Mouse (Mus musculus) embryonic facial prominence, embryonic 15.5 days (tissue): ENCODE results near the gene Srf. TPM values are rescaled to one million over a fixed set of nuclear protein-coding genes. Genes with fewer than 3 reads are reported as not detected.

Source experiments
- ATAC-seq: fragments of 200-750 bp; cut with Nextera tagmentation; 2 replicates; pipeline ENCODE4 v1.8.0; 2017; ENCODE audit warnings: low read depth, moderate TSS enrichment; ENCODE audit not compliant: insufficient number of reproducible peaks, low FRiP score, low TSS enrichment
- H3K27ac ChIP-seq: fragments of 300-500 bp; sonication (generic); replicated peaks from 2 replicates; pipeline ENCODE4 v1.5.1; 2015; ENCODE audit warnings: mild to moderate bottlenecking, inconsistent platforms
- H3K27me3 ChIP-seq: fragments of 300-500 bp; sonication (generic); 2 replicates; pipeline ENCODE4 v1.6.1; 2015; ENCODE audit warnings: inconsistent platforms
- H3K36me3 ChIP-seq: fragments of 300-500 bp; sonication (generic); 2 replicates; pipeline ENCODE4 v1.6.1; 2015; ENCODE audit warnings: mild to moderate bottlenecking, inconsistent platforms
- H3K4me1 ChIP-seq: fragments of 300-500 bp; sonication (generic); 2 replicates; pipeline ENCODE4 v1.6.1; 2015; ENCODE audit warnings: inconsistent platforms
- H3K4me2 ChIP-seq: fragments of 300-500 bp; sonication (generic); replicated peaks from 2 replicates; pipeline ENCODE4 v1.6.1; 2015; ENCODE audit warnings: mild to moderate bottlenecking, inconsistent platforms
- H3K4me3 ChIP-seq: fragments of 300-500 bp; sonication (generic); replicated peaks from 2 replicates; pipeline ENCODE4 v1.5.1; 2015; ENCODE audit warnings: mild to moderate bottlenecking, inconsistent platforms
- H3K9ac ChIP-seq: fragments of 300-500 bp; sonication (generic); 2 replicates; pipeline ENCODE4 v1.6.1; 2015; ENCODE audit warnings: inconsistent platforms
- H3K9me3 ChIP-seq: fragments of 300-500 bp; sonication (generic); replicated peaks from 2 replicates; pipeline ENCODE4 v1.6.1; 2016; ENCODE audit warnings: inconsistent platforms
- WGBS: fragments of 180-500 bp; shearing (Covaris S2); methylation state at CpG from one replicate; pipeline ENCODE4 v1.1.7; 2015; 5-methylcytosine and 5-hydroxymethylcytosine counted together
- polyA plus RNA-seq: library from polyadenylated mRNA; unstranded; fragments of >200 nt; fragmentation: Nextera tagmentation; extraction: Ambion mirVana; gene quantifications from 2 replicates; pipeline ENCODE4 v1.2.1, GENCODE M21; 2015

The Srf gene
- 8.6 and 8.8 TPM in 2 replicates for polyA plus RNA-seq

- Histone ChIP-seq H3K4me2 (peak within 1 kb of the TSS; percentile 79), H3K4me1 (peaks cover 42% of the 10 kb centered on the region), H3K36me3 (peaks cover 15% of the 10 kb centered on the region), H3K4me3 (peak within 1 kb of the TSS; percentile 96), H3K27me3 (no peaks in the 10 kb centered on the region), H3K9ac (peak within 1 kb of the TSS; percentile 100), H3K27ac (peak within 1 kb of the TSS; percentile 97), H3K9me3 (no peaks in the 10 kb centered on the region)
- peak; percentile 93 for ATAC-seq
- WGBS: under 1% methylated on average over 74 of the region's 87 CpGs
Measured at GRCm38 (mm10) chr17:46555673-46556583, at the start of gene Srf. TSS of gene Srf (minus strand) at chr17:46556175.

GRCm38 (mm10) chr17:46605126-46605525 lies 49.2 kb upstream of the Srf start:
- H3K4me2 ChIP-seq: no peak overlapping the region
- H3K36me3 ChIP-seq: no peaks in the 10 kb centered on the region
- no peak overlapping the region for H3K4me3 ChIP-seq
- WGBS: 66% methylated on average over 5 of the region's 5 CpGs
- ATAC-seq: no peak
- H3K27ac ChIP-seq: peak overlapping the region; percentile 13; the same call in 1 of the 2 replicates
- peaks cover 62% of the 10 kb centered on the region for H3K4me1 ChIP-seq
- no peaks in the 10 kb centered on the region for H3K27me3 ChIP-seq
- no peak overlapping the region for H3K9ac ChIP-seq
- no peaks in the 10 kb centered on the region for H3K9me3 ChIP-seq

DNA sequence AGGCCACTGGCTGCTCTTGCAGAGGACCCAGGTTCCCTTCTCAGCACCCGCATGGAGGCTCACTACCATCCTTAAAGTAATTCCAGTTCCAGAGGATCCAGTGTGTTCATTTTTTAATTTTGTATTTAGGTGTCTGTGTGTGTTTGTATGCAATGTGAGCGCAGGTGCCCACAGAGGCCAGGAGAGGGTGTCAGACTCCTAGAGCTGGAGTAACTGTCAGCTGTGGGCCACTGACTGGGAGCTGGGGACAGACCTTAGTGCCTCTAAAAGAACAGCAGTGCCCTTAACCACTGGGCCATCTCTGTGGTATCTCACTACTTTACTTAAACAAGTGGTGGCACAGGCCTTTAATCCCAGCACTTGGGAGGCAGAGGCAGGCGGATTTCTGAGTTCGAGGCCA lies 47.3 kb upstream of the Srf start:
- ATAC-seq: no peak
- WGBS: 91% methylated on average over 4 of the region's 4 CpGs
- H3K27ac ChIP-seq: peak overlapping the region; percentile 77
- H3K9ac ChIP-seq: no peak overlapping the region
- no peaks in the 10 kb centered on the region for H3K9me3 ChIP-seq
- no peak overlapping the region for H3K4me2 ChIP-seq
- no peak overlapping the region for H3K4me3 ChIP-seq
- peaks cover 54% of the 10 kb centered on the region for H3K4me1 ChIP-seq
- H3K27me3 ChIP-seq: no peaks in the 10 kb centered on the region
- H3K36me3 ChIP-seq: no peaks in the 10 kb centered on the region

DNA sequence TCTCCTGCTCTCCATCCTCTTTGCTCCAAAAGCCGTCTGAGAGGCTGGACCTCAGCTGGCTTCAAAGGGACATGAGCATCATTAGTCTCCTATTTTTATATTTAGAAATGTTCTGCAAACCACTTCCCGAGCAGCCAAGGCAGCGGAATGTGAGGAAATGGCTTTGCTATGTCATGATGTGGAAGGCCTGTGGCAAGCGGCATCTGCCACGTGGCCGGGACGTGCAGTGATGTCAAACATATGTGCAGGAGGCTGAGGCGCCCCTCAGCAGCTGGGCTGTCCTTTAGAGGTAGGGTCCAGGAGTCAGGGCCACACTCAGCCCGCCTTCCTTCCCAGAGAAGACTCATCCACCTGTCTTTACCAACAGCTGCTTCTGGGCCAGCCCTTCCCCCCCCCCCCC lies 46.2 kb upstream of the Srf start:
- H3K4me3 ChIP-seq: no peak overlapping the region
- peaks cover 47% of the 10 kb centered on the region for H3K4me1 ChIP-seq
- no peaks in the 10 kb centered on the region for H3K27me3 ChIP-seq
- WGBS: 26% methylated on average over 9 of the region's 9 CpGs
- H3K9ac ChIP-seq: no peak overlapping the region
- H3K4me2 ChIP-seq: 0 out of 2 replicates have a peak overlapping the region, but pooled peaks have one; percentile 24
- no peaks in the 10 kb centered on the region for H3K9me3 ChIP-seq
- H3K36me3 ChIP-seq: no peaks in the 10 kb centered on the region
- peak; percentile 65 for ATAC-seq
- peak overlapping the region; percentile 77 for H3K27ac ChIP-seq

- Histone ChIP-seq H3K27ac (no peak overlapping the region), H3K9me3 (no peaks in the 10 kb centered on the region), H3K27me3 (no peaks in the 10 kb centered on the region), H3K36me3 (0 out of 2 replicates have a peak, but pooled peaks cover 4% of the 10 kb centered on the region), H3K4me2 (no peak overlapping the region), H3K4me1 (peaks cover 37% of the 10 kb centered on the region), H3K9ac (no peak overlapping the region), H3K4me3 (no peak overlapping the region)
- ATAC-seq: no peak
- 97% methylated on average over 2 of the region's 2 CpGs for WGBS
Measured at GRCm38 (mm10) chr17:46600569-46600968, 44.6 kb upstream of the Srf start.

- Histone ChIP-seq H3K4me2 (no peak overlapping the region), H3K9me3 (no peaks in the 10 kb centered on the region), H3K27me3 (no peaks in the 10 kb centered on the region), H3K4me3 (no peak overlapping the region), H3K27ac (no peak overlapping the region), H3K4me1 (peaks cover 39% of the 10 kb centered on the region), H3K36me3 (0 out of 2 replicates have a peak, but pooled peaks cover 4% of the 10 kb centered on the region), H3K9ac (no peak overlapping the region)
- ATAC-seq: no peak
- WGBS: 73% methylated on average over 4 of the region's 4 CpGs
Measured at GRCm38 (mm10) chr17:46598963-46599362, 43.0 kb upstream of the Srf start.

DNA sequence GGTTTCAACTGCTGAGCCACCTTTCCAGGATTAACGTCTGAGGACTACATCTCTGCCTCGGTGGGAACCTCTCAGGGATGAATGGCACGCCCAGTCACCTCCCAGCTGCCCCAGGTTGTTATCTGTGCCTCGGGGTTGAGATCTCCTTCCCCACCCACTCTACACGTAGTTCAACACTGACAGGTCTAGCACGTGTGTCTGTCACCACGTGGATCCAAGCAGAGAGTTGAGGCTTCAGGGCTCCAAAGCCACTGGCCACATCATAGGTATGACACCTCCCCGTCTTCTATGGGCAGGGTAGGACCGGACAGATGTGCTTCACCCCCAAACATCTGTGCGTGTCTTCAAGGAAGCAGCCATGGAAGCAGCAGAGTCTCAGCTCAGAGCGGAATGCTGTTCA lies 42.0 kb upstream of the Srf start:
- H3K4me3 ChIP-seq: no peak overlapping the region
- 0 out of 2 replicates have a peak, but pooled peaks cover 4% of the 10 kb centered on the region for H3K36me3 ChIP-seq
- 85% methylated on average over 11 of the region's 11 CpGs for WGBS
- ATAC-seq: no peak
- no peak overlapping the region for H3K9ac ChIP-seq
- peaks cover 45% of the 10 kb centered on the region for H3K4me1 ChIP-seq
- H3K9me3 ChIP-seq: no peaks in the 10 kb centered on the region
- no peak overlapping the region for H3K4me2 ChIP-seq
- H3K27ac ChIP-seq: no peak overlapping the region
- no peaks in the 10 kb centered on the region for H3K27me3 ChIP-seq

- peaks cover 41% of the 10 kb centered on the region for H3K4me1 ChIP-seq
- peak overlapping the region; percentile 27; the same call in 1 of the 2 replicates for H3K4me2 ChIP-seq
- peaks cover 4% of the 10 kb centered on the region for H3K36me3 ChIP-seq
- no peaks in the 10 kb centered on the region for H3K27me3 ChIP-seq
- no peak overlapping the region for H3K9ac ChIP-seq
- no peaks in the 10 kb centered on the region for H3K9me3 ChIP-seq
- 64% methylated on average over 6 of the region's 6 CpGs for WGBS
- H3K27ac ChIP-seq: peak overlapping the region; percentile 89
- ATAC-seq: no peak
- 0 out of 2 replicates have a peak overlapping the region, but pooled peaks have one; percentile 7 for H3K4me3 ChIP-seq
Measured at GRCm38 (mm10) chr17:46595336-46595735, 39.4 kb upstream of the Srf start.

DNA sequence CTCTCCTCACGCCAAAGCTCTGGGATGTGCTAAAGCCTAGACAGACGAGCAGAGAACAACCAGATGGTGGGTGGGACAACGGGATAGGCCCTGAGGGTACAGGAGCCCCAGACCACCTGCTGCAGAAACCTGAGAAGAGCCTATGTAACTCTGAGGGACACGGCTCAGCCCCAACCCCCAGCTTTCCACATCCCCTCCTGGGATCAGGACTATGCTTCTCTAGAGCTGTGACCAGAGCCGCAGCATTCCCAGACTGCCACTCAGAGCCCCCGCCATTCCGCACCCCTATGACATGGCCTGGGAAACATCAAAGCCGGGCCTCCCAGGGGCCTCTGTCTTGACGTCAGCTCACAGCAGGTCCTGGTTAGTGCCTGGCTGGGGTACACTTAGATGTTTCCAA lies 38.6 kb upstream of the Srf start:
- Histone ChIP-seq H3K36me3 (peaks cover 12% of the 10 kb centered on the region), H3K9me3 (no peaks in the 10 kb centered on the region), H3K27me3 (no peaks in the 10 kb centered on the region), H3K4me2 (peak overlapping the region; percentile 27; the same call in 1 of the 2 replicates), H3K4me3 (0 out of 2 replicates have a peak overlapping the region, but pooled peaks have one; percentile 7), H3K9ac (no peak overlapping the region), H3K27ac (peak overlapping the region; percentile 89), H3K4me1 (peaks cover 41% of the 10 kb centered on the region)
- WGBS: 14% methylated on average over 9 of the region's 9 CpGs
- peak; percentile 79 for ATAC-seq

DNA sequence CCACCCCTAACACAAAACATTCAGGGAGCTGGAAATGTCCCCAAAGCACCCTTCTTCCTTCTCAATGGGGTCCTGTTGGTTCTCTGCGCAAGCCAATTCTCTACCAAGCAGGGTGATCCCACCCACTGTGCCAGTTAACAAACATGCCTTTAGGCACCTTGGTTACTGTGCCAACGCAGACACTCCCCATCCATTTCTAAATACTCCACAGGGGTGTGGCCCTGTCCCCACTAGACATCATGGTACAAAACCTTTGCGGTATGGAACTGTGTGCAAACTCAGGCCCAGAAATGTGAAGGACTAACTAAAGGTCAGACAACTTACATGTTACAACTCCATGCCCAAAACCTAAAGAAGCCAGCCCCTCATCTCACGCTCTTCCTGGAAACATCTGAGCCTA lies 37.1 kb upstream of the Srf start:
- peaks cover 36% of the 10 kb centered on the region for H3K4me1 ChIP-seq
- H3K4me3 ChIP-seq: no peak overlapping the region
- peak overlapping the region; percentile 34; the same call in 1 of the 2 replicates for H3K27ac ChIP-seq
- H3K36me3 ChIP-seq: peaks cover 26% of the 10 kb centered on the region
- ATAC-seq: no peak
- no peak overlapping the region for H3K4me2 ChIP-seq
- WGBS: 70% methylated on average over 4 of the region's 4 CpGs
- H3K9me3 ChIP-seq: no peaks in the 10 kb centered on the region
- no peaks in the 10 kb centered on the region for H3K27me3 ChIP-seq
- H3K9ac ChIP-seq: no peak overlapping the region

GRCm38 (mm10) chr17:46591406-46591805 lies 35.4 kb upstream of the Srf start:
- peaks cover 42% of the 10 kb centered on the region for H3K36me3 ChIP-seq
- no peak overlapping the region for H3K9ac ChIP-seq
- H3K9me3 ChIP-seq: no peaks in the 10 kb centered on the region
- H3K4me2 ChIP-seq: no peak overlapping the region
- 79% methylated on average over 19 of the region's 19 CpGs for WGBS
- H3K4me3 ChIP-seq: no peak overlapping the region
- no peak for ATAC-seq
- H3K27ac ChIP-seq: no peak overlapping the region
- H3K27me3 ChIP-seq: no peaks in the 10 kb centered on the region
- peaks cover 34% of the 10 kb centered on the region for H3K4me1 ChIP-seq
